Mouse (Mus musculus) intestine, embryonic 15.5 days (tissue): ENCODE measurements around the gene Cdh3. TPM values are rescaled to one million over a fixed set of nuclear protein-coding genes. Genes with fewer than 3 reads are reported as not detected.

Experiments
- ATAC-seq: fragments of 200-750 bp; cut with Nextera tagmentation; 2 replicates; pipeline ENCODE4 v1.8.0; 2017; ENCODE audit warnings: moderate TSS enrichment, moderate library complexity
- H3K27ac ChIP-seq: fragments of 300-500 bp; sonication (generic); 2 replicates; pipeline ENCODE4 v1.5.1; 2015; ENCODE audit warnings: mild to moderate bottlenecking, inconsistent platforms
- H3K27me3 ChIP-seq: fragments of 300-500 bp; sonication (generic); replicated peaks from 2 replicates; pipeline ENCODE4 v1.6.1; 2015; ENCODE audit warnings: inconsistent platforms
- H3K36me3 ChIP-seq: fragments of 300-500 bp; sonication (generic); 2 replicates; pipeline ENCODE4 v1.6.1; 2015; ENCODE audit warnings: inconsistent platforms
- H3K4me1 ChIP-seq: fragments of 300-500 bp; sonication (generic); replicated peaks from 2 replicates; pipeline ENCODE4 v1.6.1; 2015; ENCODE audit warnings: inconsistent platforms
- H3K4me2 ChIP-seq: fragments of 300-500 bp; sonication (generic); replicated peaks from 2 replicates; pipeline ENCODE4 v1.6.1; 2015; ENCODE audit warnings: mild to moderate bottlenecking, inconsistent platforms
- H3K4me3 ChIP-seq: fragments of 300-500 bp; sonication (generic); replicated peaks from 2 replicates; pipeline ENCODE4 v1.5.1; 2015; ENCODE audit warnings: inconsistent platforms
- H3K9ac ChIP-seq: fragments of 300-500 bp; sonication (generic); 2 replicates; pipeline ENCODE4 v1.6.1; 2015; ENCODE audit warnings: inconsistent platforms
- H3K9me3 ChIP-seq: fragments of 300-500 bp; sonication (generic); 2 replicates; pipeline ENCODE4 v1.6.1; 2016; ENCODE audit warnings: inconsistent platforms
- WGBS: fragments of 180-500 bp; shearing (Covaris S2); methylation state at CpG from one replicate; pipeline ENCODE4 v1.1.7; 2015; 5-methylcytosine and 5-hydroxymethylcytosine counted together
- polyA plus RNA-seq: library from polyadenylated mRNA; unstranded; fragments of >200 nt; fragmentation: Nextera tagmentation; extraction: Ambion mirVana; gene quantifications from 2 replicates; pipeline ENCODE4 v1.2.1, GENCODE M21; 2015

The Cdh3 gene
- polyA plus RNA-seq, 1 experiment from 2014 or later, result 17.5 TPM

DNA sequence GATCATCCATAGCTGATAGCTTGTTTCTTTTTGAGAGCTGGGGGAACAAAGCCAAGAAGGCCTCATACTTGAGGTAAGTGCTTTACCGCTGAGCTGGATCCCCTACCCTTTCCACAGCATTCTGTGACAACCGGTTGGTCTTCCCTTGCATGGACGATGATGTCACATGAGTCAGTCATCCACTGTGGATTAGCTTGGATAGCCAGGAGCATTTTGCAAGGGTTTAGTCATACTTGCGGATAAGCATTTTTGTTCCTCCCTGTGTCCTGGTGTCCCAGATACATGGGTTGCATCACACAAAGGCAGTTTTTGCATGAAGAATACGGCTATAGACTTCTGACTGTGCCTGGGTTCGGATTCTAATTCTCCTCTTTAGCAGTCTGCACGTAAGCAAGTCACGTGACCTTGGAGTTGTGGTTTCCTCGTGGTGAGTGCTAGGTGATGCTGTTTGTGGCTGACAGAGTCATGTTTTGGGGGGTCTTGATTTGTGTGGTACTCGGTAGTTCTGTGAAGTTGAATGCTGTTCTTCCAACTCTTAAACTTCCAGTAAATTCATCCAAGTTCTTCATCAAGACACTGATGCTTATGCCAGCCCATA lies 19.3 kb downstream of the Cdh3 start:
- Histone ChIP-seq H3K4me3 (no peak overlapping the region), H3K4me1 (no peaks in the 10 kb centered on the region; the same call in 1 of the 2 replicates), H3K36me3 (no peaks in the 10 kb centered on the region), H3K4me2 (no peak overlapping the region), H3K27ac (no peak overlapping the region), H3K9ac (no peak overlapping the region), H3K27me3 (no peaks in the 10 kb centered on the region), H3K9me3 (no peaks in the 10 kb centered on the region)
- 95% methylated on average over 10 of the region's 10 CpGs for WGBS
- ATAC-seq, result no peak

DNA sequence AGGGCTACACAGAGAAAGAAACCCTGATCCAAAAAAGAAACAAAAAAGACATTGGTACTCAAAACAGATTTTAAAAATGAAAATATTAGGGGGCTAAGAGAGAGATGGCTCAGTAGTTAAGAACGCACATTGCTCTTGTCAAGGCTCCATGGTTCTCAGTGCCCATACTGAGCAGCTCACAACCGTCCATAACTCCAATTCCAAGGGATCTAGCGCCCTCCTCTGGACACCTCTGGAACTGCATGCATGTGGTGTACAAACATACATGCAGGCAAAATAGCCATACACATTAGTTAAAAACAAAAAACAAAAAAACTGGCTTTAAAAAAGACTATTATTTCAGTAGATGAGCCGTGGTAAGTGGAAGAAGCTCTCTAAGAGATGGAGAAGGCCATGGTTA lies 19.9 kb downstream of the Cdh3 start:
- no peak overlapping the region for H3K27ac ChIP-seq
- no peak overlapping the region for H3K9ac ChIP-seq
- H3K9me3 ChIP-seq, result no peaks in the 10 kb centered on the region
- no peak overlapping the region for H3K4me2 ChIP-seq
- no peak for ATAC-seq
- H3K27me3 ChIP-seq, result no peaks in the 10 kb centered on the region
- no peaks in the 10 kb centered on the region; the same call in 1 of the 2 replicates for H3K4me1 ChIP-seq
- 81% methylated on average over 4 of the region's 4 CpGs for WGBS
- no peaks in the 10 kb centered on the region for H3K36me3 ChIP-seq
- H3K4me3 ChIP-seq, result no peak overlapping the region

DNA sequence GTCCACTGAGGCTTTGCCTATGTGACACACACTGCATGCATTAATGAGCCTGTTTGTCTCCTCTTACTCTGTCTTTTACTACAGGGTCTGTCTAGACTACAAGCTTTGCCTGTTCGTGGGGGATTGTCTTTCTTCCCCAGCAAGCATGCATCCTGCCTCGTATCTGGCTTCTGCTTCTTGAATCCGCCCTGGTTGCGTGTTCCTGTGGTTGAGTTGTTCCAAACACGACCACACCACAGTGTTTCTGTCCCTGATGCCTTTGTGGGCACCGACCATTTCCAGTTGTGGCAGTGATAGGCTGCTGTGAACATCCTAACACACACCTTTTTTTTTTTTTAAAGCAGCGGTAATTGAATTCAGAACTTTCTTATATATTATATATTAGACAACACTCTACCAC lies 23.0 kb downstream of the Cdh3 start:
- 80% methylated on average over 7 of the region's 7 CpGs for whole genome bisulfite sequencing
- Histone ChIP-seq H3K4me2 (no peak overlapping the region), H3K9ac (no peak overlapping the region), H3K36me3 (no peaks in the 10 kb centered on the region; the same call in 1 of the 2 replicates), H3K9me3 (no peaks in the 10 kb centered on the region), H3K4me1 (no peaks in the 10 kb centered on the region), H3K27ac (no peak overlapping the region), H3K4me3 (no peak overlapping the region), H3K27me3 (no peaks in the 10 kb centered on the region)
- ATAC-seq, result no peak

DNA sequence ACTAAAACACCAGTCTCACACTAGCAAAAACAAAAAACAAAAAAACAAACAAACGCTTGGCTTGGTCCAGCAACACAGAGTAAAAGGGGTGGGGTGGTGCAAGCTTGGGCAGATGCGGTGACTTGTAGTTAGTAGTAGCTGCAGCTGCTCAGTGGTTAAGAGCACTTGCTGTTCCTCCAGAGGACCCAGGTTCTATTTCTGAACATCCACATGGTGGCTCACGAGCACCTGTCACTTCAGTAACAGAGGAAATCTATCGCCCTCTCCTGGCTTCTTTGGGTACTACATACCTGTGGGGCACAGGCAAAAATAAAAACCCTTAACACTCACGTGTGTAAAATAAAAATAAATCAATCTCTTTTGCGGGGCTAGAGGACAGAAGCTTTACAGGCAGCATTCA lies 23.8 kb downstream of the Cdh3 start:
- Histone ChIP-seq H3K4me2 (no peak overlapping the region), H3K27me3 (no peaks in the 10 kb centered on the region), H3K4me3 (no peak overlapping the region), H3K9ac (no peak overlapping the region), H3K4me1 (no peaks in the 10 kb centered on the region), H3K36me3 (no peaks in the 10 kb centered on the region; the same call in 1 of the 2 replicates), H3K27ac (no peak overlapping the region), H3K9me3 (no peaks in the 10 kb centered on the region)
- ATAC-seq, result peak; percentile 36; the same call in 1 of the 2 replicates
- 46% methylated on average over 6 of the region's 6 CpGs for WGBS

DNA sequence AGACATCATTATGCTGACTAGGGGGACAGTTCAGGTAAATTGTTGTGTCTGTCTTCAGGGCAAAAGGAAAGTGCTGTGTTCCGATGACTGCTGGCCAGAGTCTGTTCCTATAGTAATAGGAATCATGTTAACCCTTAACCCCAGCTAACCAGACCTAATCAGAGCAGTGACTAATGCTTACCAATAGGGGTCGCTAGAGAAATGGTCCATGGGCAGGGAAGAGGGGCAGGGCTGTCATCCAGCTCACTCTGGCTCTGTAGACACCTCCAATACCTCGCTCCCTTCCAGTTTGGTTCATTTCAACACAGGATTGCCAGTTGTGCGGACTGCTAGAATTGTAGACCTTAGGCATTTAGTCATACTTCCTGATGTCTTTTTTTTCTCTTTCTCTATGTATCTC lies 24.8 kb downstream of the Cdh3 start:
- 73% methylated on average over 4 of the region's 4 CpGs for WGBS
- no peaks in the 10 kb centered on the region for H3K27me3 ChIP-seq
- no peak overlapping the region for H3K9ac ChIP-seq
- H3K4me1 ChIP-seq, result no peaks in the 10 kb centered on the region
- no peak overlapping the region for H3K4me2 ChIP-seq
- ATAC-seq, result no peak
- no peak overlapping the region for H3K4me3 ChIP-seq
- H3K9me3 ChIP-seq, result no peaks in the 10 kb centered on the region
- H3K36me3 ChIP-seq, result no peaks in the 10 kb centered on the region; the same call in 1 of the 2 replicates
- H3K27ac ChIP-seq, result no peak overlapping the region

DNA sequence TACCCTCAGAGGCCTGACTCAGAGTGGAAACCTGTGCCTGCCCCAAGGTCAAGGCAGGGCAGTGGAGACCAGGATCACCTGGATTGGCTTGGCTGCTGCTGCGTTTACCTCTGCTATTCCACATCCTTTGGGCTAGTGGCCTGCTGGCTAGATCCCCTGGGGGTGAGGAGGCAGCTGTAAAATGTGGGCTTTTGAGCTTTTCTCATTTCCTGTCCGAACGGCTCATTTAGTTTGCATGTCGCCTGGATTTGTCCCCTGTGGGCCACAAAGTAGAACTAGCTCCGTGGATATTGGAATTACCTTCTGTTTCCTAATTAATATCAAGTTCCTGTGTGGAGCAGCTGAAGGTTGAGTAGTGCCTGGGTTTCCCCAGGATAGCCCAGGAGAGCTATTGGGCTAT lies 28.5 kb downstream of the Cdh3 start:
- Histone ChIP-seq H3K9me3 (no peaks in the 10 kb centered on the region), H3K4me2 (no peak overlapping the region), H3K4me3 (no peak overlapping the region), H3K27me3 (no peaks in the 10 kb centered on the region), H3K9ac (no peak overlapping the region), H3K36me3 (peaks cover 2% of the 10 kb centered on the region; the same call in 1 of the 2 replicates), H3K4me1 (no peaks in the 10 kb centered on the region), H3K27ac (no peak overlapping the region)
- WGBS, result 72% methylated on average over 5 of the region's 5 CpGs
- no peak for ATAC-seq

DNA sequence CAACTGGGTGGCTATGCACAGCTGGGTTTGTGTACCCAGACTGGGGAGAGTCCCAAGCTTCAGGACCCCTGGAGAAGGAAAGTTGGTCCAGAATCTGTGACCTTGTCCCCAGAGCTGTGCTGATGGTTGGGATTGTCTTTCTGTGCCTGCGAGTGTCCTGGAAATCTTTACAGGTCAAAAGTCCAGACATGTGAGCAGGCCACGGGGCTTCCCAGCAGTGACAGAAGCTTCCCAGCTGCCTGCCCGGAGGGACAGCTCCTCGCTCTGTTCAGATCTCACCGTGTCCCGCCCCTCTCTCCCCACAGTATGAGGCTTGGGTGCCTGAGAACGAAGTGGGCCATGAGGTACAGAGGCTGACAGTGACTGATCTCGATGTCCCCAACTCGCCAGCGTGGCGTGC lies 30.3 kb downstream of the Cdh3 start:
- WGBS, result 82% methylated on average over 11 of the region's 11 CpGs
- Histone ChIP-seq H3K27me3 (no peaks in the 10 kb centered on the region), H3K9ac (no peak overlapping the region), H3K27ac (no peak overlapping the region), H3K36me3 (peaks cover 2% of the 10 kb centered on the region; the same call in 1 of the 2 replicates), H3K4me1 (no peaks in the 10 kb centered on the region), H3K9me3 (no peaks in the 10 kb centered on the region), H3K4me3 (no peak overlapping the region), H3K4me2 (no peak overlapping the region)
- no peak for ATAC-seq

DNA sequence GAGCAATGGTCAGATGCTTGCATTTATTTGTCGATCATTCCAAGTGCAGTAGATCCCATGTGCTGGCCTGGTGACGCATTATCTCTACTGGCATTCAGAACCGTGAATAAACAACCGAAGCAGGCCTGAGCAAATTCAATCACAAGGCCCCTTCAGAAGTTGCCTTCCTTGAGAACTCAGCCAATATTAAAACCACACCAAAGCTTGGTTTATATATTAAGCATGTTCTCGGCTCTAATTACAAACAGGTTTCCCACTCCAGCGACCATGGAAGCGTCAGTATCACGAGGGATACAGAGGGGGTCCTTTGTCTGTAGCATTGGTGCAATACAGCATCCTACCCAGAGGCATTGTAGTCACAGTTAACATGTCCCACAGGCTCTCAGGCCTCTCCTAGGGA lies 32.4 kb downstream of the Cdh3 start:
- Histone ChIP-seq H3K4me1 (no peaks in the 10 kb centered on the region), H3K27me3 (no peaks in the 10 kb centered on the region), H3K9me3 (no peaks in the 10 kb centered on the region), H3K36me3 (0 out of 2 replicates have a peak, but pooled peaks cover 2% of the 10 kb centered on the region), H3K4me3 (no peak overlapping the region), H3K27ac (no peak overlapping the region), H3K9ac (no peak overlapping the region), H3K4me2 (no peak overlapping the region)
- 86% methylated on average over 8 of the region's 8 CpGs for WGBS
- ATAC-seq, result no peak

DNA sequence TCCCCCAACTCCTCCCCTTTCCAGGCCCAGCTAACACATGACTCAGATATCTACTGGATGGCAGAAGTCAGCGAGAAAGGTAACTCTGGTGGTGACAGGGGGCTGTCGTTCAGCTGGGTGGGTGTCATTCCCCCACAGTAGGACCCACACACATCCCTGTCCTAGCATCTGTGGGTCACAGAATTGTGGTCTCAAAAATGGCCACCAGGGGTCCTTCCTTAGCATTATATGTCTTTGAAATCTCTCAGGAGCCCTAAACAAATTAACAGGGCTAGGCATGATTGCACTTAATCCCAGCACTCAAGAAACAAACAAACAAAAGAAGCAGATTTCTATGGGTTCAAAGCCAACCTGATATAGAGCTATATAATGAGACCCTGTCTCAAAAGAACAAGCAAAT lies 34.5 kb downstream of the Cdh3 start:
- no peaks in the 10 kb centered on the region for H3K4me1 ChIP-seq
- no peak overlapping the region for H3K4me3 ChIP-seq
- ATAC-seq, result no peak
- H3K4me2 ChIP-seq, result no peak overlapping the region
- 0 out of 2 replicates have a peak, but pooled peaks cover 2% of the 10 kb centered on the region for H3K36me3 ChIP-seq
- H3K27ac ChIP-seq, result no peak overlapping the region
- no peaks in the 10 kb centered on the region for H3K27me3 ChIP-seq
- no peaks in the 10 kb centered on the region for H3K9me3 ChIP-seq
- 87% methylated on average over 2 of the region's 2 CpGs for WGBS
- no peak overlapping the region for H3K9ac ChIP-seq

DNA sequence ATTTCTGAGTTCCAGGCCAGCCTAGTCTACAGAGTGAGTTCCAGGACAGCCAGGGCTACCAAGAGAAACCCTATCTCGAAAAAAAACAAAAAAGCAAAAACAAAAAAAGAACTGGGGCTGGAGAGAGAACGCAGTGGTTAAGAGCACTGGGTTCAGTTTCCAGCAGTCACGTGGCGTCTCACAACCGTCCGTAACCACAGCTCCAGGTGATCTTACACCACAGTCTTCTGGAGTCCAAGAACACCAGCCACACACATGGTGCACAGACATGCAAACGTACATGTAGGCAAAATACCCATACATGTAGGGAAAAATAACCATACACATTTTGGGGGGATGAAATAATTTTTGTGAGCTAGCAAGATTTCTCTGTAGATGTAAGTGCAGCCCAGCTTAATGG lies 36.1 kb downstream of the Cdh3 start:
- H3K4me1 ChIP-seq, result no peaks in the 10 kb centered on the region
- no peak overlapping the region for H3K27ac ChIP-seq
- H3K4me3 ChIP-seq, result no peak overlapping the region
- H3K36me3 ChIP-seq, result no peaks in the 10 kb centered on the region
- no peaks in the 10 kb centered on the region for H3K9me3 ChIP-seq
- ATAC-seq, result no peak
- no peak overlapping the region for H3K4me2 ChIP-seq
- 89% methylated on average over 7 of the region's 7 CpGs for WGBS
- no peak overlapping the region for H3K9ac ChIP-seq
- no peaks in the 10 kb centered on the region for H3K27me3 ChIP-seq

DNA sequence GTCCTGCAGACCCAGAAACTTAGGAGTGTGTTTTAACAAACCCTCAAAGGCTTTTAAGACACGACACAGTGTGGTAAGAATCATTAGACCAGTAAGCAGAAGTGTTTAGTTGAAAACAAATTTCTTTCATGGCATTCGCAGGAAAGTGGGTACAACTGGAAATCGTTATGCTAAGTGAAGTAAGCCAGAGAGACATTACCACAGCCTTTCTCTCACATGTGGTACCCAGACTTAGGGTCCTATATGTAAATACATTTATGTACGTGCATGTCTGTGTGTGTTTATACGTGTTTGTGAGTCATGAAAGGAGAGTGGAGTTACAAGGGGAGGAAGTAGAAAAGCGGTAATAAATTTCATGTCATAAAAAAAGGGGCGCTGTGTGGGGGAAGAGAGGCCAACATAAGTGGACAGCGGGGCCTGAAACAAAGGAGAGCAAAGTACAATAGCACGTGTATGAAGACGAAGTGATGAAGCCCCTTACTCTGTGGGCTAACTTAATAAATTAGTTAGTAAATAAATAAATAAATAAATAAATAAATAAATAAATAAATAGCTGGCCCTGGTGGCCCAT lies 37.8 kb downstream of the Cdh3 start:
- Histone ChIP-seq H3K27ac (no peak overlapping the region), H3K36me3 (no peaks in the 10 kb centered on the region)
- peak; percentile 79 for ATAC-seq

DNA sequence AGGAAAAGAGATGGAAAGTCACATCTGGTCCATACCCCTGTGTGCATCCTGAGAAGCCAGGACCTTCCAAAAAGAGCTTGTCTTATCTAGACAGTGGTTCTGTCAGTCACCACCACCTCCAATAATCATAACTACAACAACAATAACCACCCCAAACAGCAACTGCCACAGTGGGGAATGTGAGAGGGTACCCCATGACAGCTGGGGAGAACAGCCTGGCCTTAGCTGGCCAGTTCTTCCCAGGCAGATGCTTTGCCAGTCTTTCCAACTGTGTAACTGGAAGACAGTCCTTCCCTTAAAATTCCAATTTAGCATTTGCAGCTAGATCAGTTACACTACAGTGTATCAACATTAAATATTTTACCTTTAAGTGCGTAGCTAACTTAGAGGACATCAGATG lies 40.2 kb downstream of the Cdh3 start:
- H3K4me1 ChIP-seq, result no peaks in the 10 kb centered on the region
- no peaks in the 10 kb centered on the region for H3K27me3 ChIP-seq
- H3K4me2 ChIP-seq, result no peak overlapping the region
- H3K9me3 ChIP-seq, result no peaks in the 10 kb centered on the region
- WGBS, result 100% methylated on average over 1 of the region's 1 CpGs
- no peak overlapping the region for H3K27ac ChIP-seq
- no peak for ATAC-seq
- H3K36me3 ChIP-seq, result no peaks in the 10 kb centered on the region
- H3K4me3 ChIP-seq, result no peak overlapping the region
- H3K9ac ChIP-seq, result no peak overlapping the region

More for the DNA sequence above, 37.8 kb downstream of the Cdh3 start:
- H3K4me1 ChIP-seq, result no peaks in the 10 kb centered on the region
- no peak overlapping the region for H3K4me3 ChIP-seq
- no peaks in the 10 kb centered on the region for H3K27me3 ChIP-seq
- H3K9ac ChIP-seq, result no peak overlapping the region
- no peak overlapping the region for H3K4me2 ChIP-seq
- no peaks in the 10 kb centered on the region for H3K9me3 ChIP-seq
- 61% methylated on average over 10 of the region's 10 CpGs for WGBS

DNA sequence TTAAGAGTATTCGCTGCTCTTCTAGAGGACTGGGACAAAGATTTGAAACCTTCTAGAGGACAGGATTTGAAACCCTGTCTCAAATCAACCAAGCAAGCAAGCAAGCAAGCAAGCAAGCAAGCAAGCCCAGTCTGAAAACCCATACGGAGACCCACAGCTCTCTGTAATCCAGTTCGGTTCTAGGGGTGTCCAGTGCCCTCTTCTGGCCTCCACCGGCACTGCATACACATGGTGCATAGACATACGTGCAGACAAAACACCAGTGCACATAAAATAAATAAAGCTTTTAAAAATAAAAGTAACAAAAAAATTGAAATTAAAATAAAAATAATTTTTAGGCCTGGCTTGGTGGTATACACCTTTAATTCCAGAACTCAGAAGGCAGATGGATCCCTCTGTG lies 43.3 kb downstream of the Cdh3 start:
- Histone ChIP-seq H3K36me3 (no peaks in the 10 kb centered on the region), H3K27me3 (no peaks in the 10 kb centered on the region), H3K4me1 (no peaks in the 10 kb centered on the region), H3K9me3 (no peaks in the 10 kb centered on the region), H3K27ac (no peak overlapping the region), H3K4me2 (no peak overlapping the region), H3K4me3 (no peak overlapping the region), H3K9ac (no peak overlapping the region)
- WGBS, result 95% methylated on average over 5 of the region's 5 CpGs
- ATAC-seq, result no peak
